ENCODE assay signal across 31 mouse cellular contexts in the genomic region with DNA sequence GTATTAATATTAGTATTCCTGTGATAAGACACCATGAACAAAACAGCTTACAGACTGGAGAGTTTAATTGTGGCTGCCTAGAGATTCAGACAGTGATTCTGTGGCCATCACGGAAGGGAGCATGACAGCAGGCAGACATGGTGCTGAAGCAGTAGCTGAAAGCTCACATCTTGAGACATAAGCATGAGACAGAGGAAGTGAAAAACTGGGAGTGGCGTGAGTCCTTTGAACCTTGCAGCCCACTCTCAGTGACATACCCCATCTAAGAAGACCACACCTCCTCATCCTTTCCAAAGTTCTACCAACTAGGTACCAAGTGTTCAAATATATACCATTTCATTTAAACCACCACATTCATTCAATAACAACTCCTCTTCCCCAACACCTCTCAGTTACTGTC.
"Had no signal": no experiment of that assay in that cellular context is flagged by ENCODE, and none has a peak within 500 bp of the region (broad histone marks: within the 10 kb centered on the region; RNA-seq: fewer than 3 reads in every experiment).

No protein-coding gene starts in this region.

- ATAC-seq: liver, embryonic 12.5 days; liver, postnatal 0 days; lung, postnatal 0 days; midbrain, embryonic 13.5 days; midbrain, embryonic 15.5 days had no signal

- H3K4me2 ChIP-seq: limb, embryonic 12.5 days; limb, embryonic 13.5 days; limb, embryonic 15.5 days; liver, embryonic 11.5 days; liver, embryonic 12.5 days; liver, embryonic 13.5 days; liver, embryonic 15.5 days; lung, embryonic 14.5 days; lung, embryonic 15.5 days; midbrain, embryonic 12.5 days; midbrain, embryonic 13.5 days; midbrain, embryonic 15.5 days; neural tube, embryonic 12.5 days had no signal

- H3K4me1 ChIP-seq: liver, embryonic 12.5 days; liver, embryonic 13.5 days; liver, embryonic 15.5 days; lung, embryonic 15.5 days; megakaryocyte, embryonic 14.5 days; midbrain, embryonic 10.5 days; midbrain, embryonic 12.5 days; midbrain, embryonic 13.5 days; midbrain, embryonic 15.5 days; neural tube, embryonic 12.5 days had no signal

- H3K36me3 ChIP-seq: limb, embryonic 10.5 days; limb, embryonic 12.5 days; limb, embryonic 13.5 days; limb, embryonic 15.5 days; liver, embryonic 12.5 days; liver, embryonic 13.5 days; liver, embryonic 15.5 days; lung, embryonic 15.5 days; midbrain, embryonic 10.5 days; midbrain, embryonic 12.5 days; midbrain, embryonic 13.5 days; midbrain, embryonic 15.5 days; neural tube, embryonic 12.5 days had no signal

- H3K9ac ChIP-seq: limb, embryonic 12.5 days; limb, embryonic 13.5 days; limb, embryonic 15.5 days; liver, embryonic 12.5 days; liver, embryonic 13.5 days; liver, embryonic 14.5 days; liver, embryonic 15.5 days; liver, postnatal 0 days; lung, embryonic 14.5 days; lung, embryonic 15.5 days; midbrain, embryonic 12.5 days; midbrain, embryonic 13.5 days; midbrain, embryonic 15.5 days; neural tube, embryonic 12.5 days had no signal

- H3K27ac ChIP-seq: left cerebral cortex, adult 2 months; limb, embryonic 10.5 days; limb, embryonic 12.5 days; limb, embryonic 13.5 days; limb, embryonic 15.5 days; liver, embryonic 12.5 days; liver, embryonic 13.5 days; liver, embryonic 14.5 days; liver, embryonic 15.5 days; lung, embryonic 15.5 days; macrophage; midbrain, embryonic 10.5 days; midbrain, embryonic 12.5 days; midbrain, embryonic 13.5 days; midbrain, embryonic 15.5 days; neural tube, embryonic 12.5 days had no signal

- H3K9me3 ChIP-seq: limb, embryonic 10.5 days; limb, embryonic 12.5 days; limb, embryonic 13.5 days; limb, embryonic 15.5 days; liver, embryonic 12.5 days; liver, embryonic 13.5 days; liver, embryonic 15.5 days; lung, embryonic 15.5 days; midbrain, embryonic 10.5 days; midbrain, embryonic 12.5 days; midbrain, embryonic 13.5 days; midbrain, embryonic 15.5 days; neural tube, embryonic 12.5 days had no signal

- H3K27me3 ChIP-seq: limb, embryonic 15.5 days; liver, embryonic 13.5 days; liver, embryonic 15.5 days; lung, embryonic 15.5 days; megakaryocyte, embryonic 14.5 days; midbrain, embryonic 12.5 days; midbrain, embryonic 13.5 days; midbrain, embryonic 15.5 days; neural tube, embryonic 12.5 days had no signal

- H3K4me3 ChIP-seq: left cerebral cortex, adult 2 months; limb, embryonic 10.5 days; limb, embryonic 12.5 days; limb, embryonic 13.5 days; limb, embryonic 15.5 days; liver, embryonic 12.5 days; liver, embryonic 13.5 days; liver, embryonic 15.5 days; lung, embryonic 15.5 days; megakaryocyte, embryonic 14.5 days; midbrain, embryonic 10.5 days; midbrain, embryonic 12.5 days; midbrain, embryonic 13.5 days; midbrain, embryonic 15.5 days; myocyte; neural tube, embryonic 12.5 days had no signal

- DNase-seq: left cerebral cortex, postnatal 4 days; liver; liver, embryonic 13.5 days; liver, postnatal 0 days; lung, adult 18-20 months; lung, adult 2 months; lung, embryonic 14.5 days; lung, postnatal 10 days; lung, postnatal 14 days; lung, postnatal 36 days; lung, postnatal 4 days; midbrain, embryonic 14.5 days had no signal
